Mouse (Mus musculus) megakaryocyte, embryonic 14.5 days (primary cell): ENCODE results near the gene Ccl26. TPM values are rescaled to one million over a fixed set of nuclear protein-coding genes. Genes with fewer than 3 reads are reported as not detected.
"Not testable (repeated sequence)": the region's sequence is repeated elsewhere in the genome, so short reads cannot be mapped to it uniquely, and the experiment has no call there.

Source experiments
- H3K27me3 ChIP-seq: replicated peaks from 2 replicates; pipeline ENCODE3; 2012; ENCODE audit warnings: inconsistent platforms
- H3K36me3 ChIP-seq: replicated peaks from 2 replicates; pipeline ENCODE3; 2012; ENCODE audit warnings: low read length, inconsistent platforms, mixed read lengths
- H3K4me1 ChIP-seq: 2 replicates; pipeline ENCODE4 v1.6.1; 2012; ENCODE audit warnings: inconsistent platforms
- H3K4me3 ChIP-seq: replicated peaks from 2 replicates; pipeline ENCODE3; 2012; ENCODE audit warnings: moderate library complexity, mild to moderate bottlenecking, inconsistent platforms
- H3K9me3 ChIP-seq: 2 replicates; pipeline ENCODE4 v1.6.1; 2012; ENCODE audit warnings: inconsistent platforms
- FLI1 ChIP-seq: IDR thresholded peaks from 2 replicates; pipeline ENCODE4 v1.6.1; 2012; ENCODE audit warnings: low read length, inconsistent platforms, mixed read lengths
- GATA1 ChIP-seq: IDR thresholded peaks from 3 replicates; pipeline ENCODE4 v1.6.1; 2012; ENCODE audit warnings: mixed read lengths, low read length, inconsistent platforms, borderline replicate concordance
- polyA plus RNA-seq: library from polyadenylated mRNA; stranded (reverse); fragments of >175 nt; gene quantifications from 2 replicates; pipeline ENCODE4 v1.2.3, GENCODE M21; 2012; ENCODE audit warnings: low replicate concordance; ENCODE audit not compliant: insufficient read depth

Gene Ccl26
- polyA plus RNA-seq, result not detected in 2 replicates

GRCm38 (mm10) chr5:135563469-135563868, at the start of gene Ccl26:
Ccl26 (minus strand) TSS chr5:135563569.
- H3K4me1 ChIP-seq, result peaks cover 5% of the 10 kb centered on the region; the same call in 1 of the 2 replicates
- H3K27me3 ChIP-seq, result peaks cover 21% of the 10 kb centered on the region
- no peaks in the 10 kb centered on the region for H3K9me3 ChIP-seq
- no peak for TF ChIP-seq GATA1
- no peak for TF ChIP-seq FLI1
- H3K4me3 ChIP-seq, result peak within 1 kb of the TSS; percentile 35
- no peaks in the 10 kb centered on the region for H3K36me3 ChIP-seq

GRCm38 (mm10) chr5:135609794-135610193, 46.4 kb upstream of the Ccl26 start:
- H3K36me3 ChIP-seq, result no peaks in the 10 kb centered on the region
- TF ChIP-seq GATA1 (no peak), FLI1 (no peak)
- no peak overlapping the region for H3K4me3 ChIP-seq
- H3K4me1 ChIP-seq, result peaks cover 12% of the 10 kb centered on the region
- H3K27me3 ChIP-seq, result peaks cover 8% of the 10 kb centered on the region
- peaks cover 12% of the 10 kb centered on the region; the same call in 1 of the 2 replicates for H3K9me3 ChIP-seq

- Histone ChIP-seq H3K27me3 (peaks cover 2% of the 10 kb centered on the region), H3K4me1 (peaks cover 5% of the 10 kb centered on the region), H3K9me3 (peaks cover 18% of the 10 kb centered on the region), H3K36me3 (no peaks in the 10 kb centered on the region), H3K4me3 (no peak overlapping the region)
- no peak for TF ChIP-seq GATA1
- TF ChIP-seq FLI1, result no peak
Measured at GRCm38 (mm10) chr5:135607581-135607980, 44.2 kb upstream of the Ccl26 start.

- peaks cover 17% of the 10 kb centered on the region for H3K9me3 ChIP-seq
- H3K36me3 ChIP-seq, H3K4me3 ChIP-seq, H3K27me3 ChIP-seq, H3K4me1 ChIP-seq: not testable (repeated sequence)
Measured at GRCm38 (mm10) chr5:135606717-135607116, 43.3 kb upstream of the Ccl26 start.

GRCm38 (mm10) chr5:135604643-135605042, 41.3 kb upstream of the Ccl26 start:
- not testable (repeated sequence) for H3K4me3 ChIP-seq, H3K4me1 ChIP-seq, H3K36me3 ChIP-seq, H3K27me3 ChIP-seq
- peaks cover 17% of the 10 kb centered on the region for H3K9me3 ChIP-seq

GRCm38 (mm10) chr5:135589996-135590784, 26.8 kb upstream of the Ccl26 start:
- peaks cover 5% of the 10 kb centered on the region; the same call in 1 of the 2 replicates for H3K4me1 ChIP-seq
- H3K36me3 ChIP-seq, result no peaks in the 10 kb centered on the region
- H3K4me3 ChIP-seq, result no peak overlapping the region
- H3K9me3 ChIP-seq, result peaks cover 34% of the 10 kb centered on the region
- TF ChIP-seq GATA1, result no peak
- no peak for TF ChIP-seq FLI1
- peaks cover 21% of the 10 kb centered on the region for H3K27me3 ChIP-seq

- H3K27me3 ChIP-seq, result peaks cover 15% of the 10 kb centered on the region
- peaks cover 34% of the 10 kb centered on the region for H3K9me3 ChIP-seq
- no peaks in the 10 kb centered on the region for H3K36me3 ChIP-seq
- peaks cover 5% of the 10 kb centered on the region; the same call in 1 of the 2 replicates for H3K4me1 ChIP-seq
- TF ChIP-seq FLI1 (no peak), GATA1 (no peak)
- H3K4me3 ChIP-seq, result no peak overlapping the region
Measured at GRCm38 (mm10) chr5:135587764-135588163, 24.4 kb upstream of the Ccl26 start.

GRCm38 (mm10) chr5:135585691-135586090, 22.3 kb upstream of the Ccl26 start:
- Histone ChIP-seq H3K36me3 (no peaks in the 10 kb centered on the region), H3K4me1 (peaks cover 5% of the 10 kb centered on the region; the same call in 1 of the 2 replicates), H3K9me3 (peaks cover 24% of the 10 kb centered on the region), H3K27me3 (peaks cover 11% of the 10 kb centered on the region), H3K4me3 (no peak overlapping the region)
- TF ChIP-seq GATA1 (no peak), FLI1 (no peak)

GRCm38 (mm10) chr5:135582330-135582729, 19.0 kb upstream of the Ccl26 start:
- peaks cover 5% of the 10 kb centered on the region; the same call in 1 of the 2 replicates for H3K4me1 ChIP-seq

GRCm38 (mm10) chr5:135579331-135579751, 16.0 kb upstream of the Ccl26 start:
- Histone ChIP-seq H3K36me3 (no peaks in the 10 kb centered on the region), H3K4me1 (no peaks in the 10 kb centered on the region), H3K4me3 (no peak overlapping the region), H3K27me3 (peaks cover 13% of the 10 kb centered on the region), H3K9me3 (peaks cover 24% of the 10 kb centered on the region)
- TF ChIP-seq GATA1 (no peak), FLI1 (no peak)

More at GRCm38 (mm10) chr5:135582330-135582729, 19.0 kb upstream of the Ccl26 start:
- TF ChIP-seq FLI1 (no peak), GATA1 (no peak)
- Histone ChIP-seq H3K36me3 (no peaks in the 10 kb centered on the region), H3K4me3 (no peak overlapping the region), H3K27me3 (peaks cover 8% of the 10 kb centered on the region), H3K9me3 (peaks cover 24% of the 10 kb centered on the region)
